Mouse (Mus musculus) limb, embryonic 13.5 days (tissue): ENCODE measurements around the gene AK157302. TPM values are rescaled to one million over a fixed set of nuclear protein-coding genes. Genes with fewer than 3 reads are reported as not detected.
"Not testable (repeated sequence)": the region's sequence is repeated elsewhere in the genome, so short reads cannot be mapped to it uniquely, and the experiment has no call there.

Source experiments
- ATAC-seq: fragments of 200-750 bp; cut with Nextera tagmentation; 2 replicates; pipeline ENCODE4 v1.8.0; 2017; ENCODE audit warnings: low read depth, moderate number of reproducible peaks, moderate TSS enrichment; ENCODE audit not compliant: low FRiP score
- H3K27ac ChIP-seq: fragments of 300-500 bp; sonication (generic); 2 replicates; pipeline ENCODE4 v1.5.1; 2015; ENCODE audit warnings: inconsistent platforms, mild to moderate bottlenecking, moderate library complexity
- H3K27me3 ChIP-seq: fragments of 300-500 bp; sonication (generic); 2 replicates; pipeline ENCODE4 v1.6.1; 2015; ENCODE audit warnings: mild to moderate bottlenecking, inconsistent platforms
- H3K36me3 ChIP-seq: fragments of 300-500 bp; sonication (generic); 2 replicates; pipeline ENCODE4 v1.6.1; 2015; ENCODE audit warnings: inconsistent platforms, mild to moderate bottlenecking, moderate library complexity
- H3K4me1 ChIP-seq: fragments of 300-500 bp; sonication (generic); 2 replicates; pipeline ENCODE4 v1.6.1; 2015; ENCODE audit warnings: inconsistent platforms
- H3K4me2 ChIP-seq: fragments of 300-500 bp; sonication (generic); replicated peaks from 2 replicates; pipeline ENCODE4 v1.6.1; 2015; ENCODE audit warnings: inconsistent platforms, mild to moderate bottlenecking, moderate library complexity
- H3K4me3 ChIP-seq: fragments of 300-500 bp; sonication (generic); 2 replicates; pipeline ENCODE4 v1.5.1; 2015; ENCODE audit warnings: moderate library complexity, mild to moderate bottlenecking, inconsistent platforms
- H3K9ac ChIP-seq: fragments of 300-500 bp; sonication (generic); 2 replicates; pipeline ENCODE4 v1.6.1; 2015; ENCODE audit warnings: mild to moderate bottlenecking, inconsistent platforms
- H3K9me3 ChIP-seq: fragments of 300-500 bp; sonication (generic); 2 replicates; pipeline ENCODE4 v1.6.1; 2016; ENCODE audit warnings: inconsistent platforms
- WGBS: fragments of 180-500 bp; shearing (Covaris S2); methylation state at CpG from one replicate; pipeline ENCODE4 v1.1.7; 2015; 5-methylcytosine and 5-hydroxymethylcytosine counted together
- polyA plus RNA-seq: library from polyadenylated mRNA; unstranded; fragments of >200 nt; fragmentation: Nextera tagmentation; extraction: Ambion mirVana; gene quantifications from 2 replicates; pipeline ENCODE4 v1.2.1, GENCODE M21; 2015

The AK157302 gene
- 0.14 and 0.49 TPM in 2 replicates for polyA plus RNA-seq

GRCm38 (mm10) chr13:21495080-21495479 lies at the start of gene AK157302:
Gene AK157302 (plus strand): TSS chr13:21495223.
- H3K27ac ChIP-seq: no peak within 1 kb of the TSS
- 92% methylated on average over 21 of the region's 21 CpGs for WGBS
- no peaks in the 10 kb centered on the region for H3K36me3 ChIP-seq
- H3K9ac ChIP-seq: no peak within 1 kb of the TSS
- no peak within 1 kb of the TSS for H3K4me2 ChIP-seq
- ATAC-seq: no peak
- H3K9me3 ChIP-seq: no peaks in the 10 kb centered on the region
- no peaks in the 10 kb centered on the region for H3K27me3 ChIP-seq
- no peak within 1 kb of the TSS for H3K4me3 ChIP-seq
- H3K4me1 ChIP-seq: no peaks in the 10 kb centered on the region

DNA sequence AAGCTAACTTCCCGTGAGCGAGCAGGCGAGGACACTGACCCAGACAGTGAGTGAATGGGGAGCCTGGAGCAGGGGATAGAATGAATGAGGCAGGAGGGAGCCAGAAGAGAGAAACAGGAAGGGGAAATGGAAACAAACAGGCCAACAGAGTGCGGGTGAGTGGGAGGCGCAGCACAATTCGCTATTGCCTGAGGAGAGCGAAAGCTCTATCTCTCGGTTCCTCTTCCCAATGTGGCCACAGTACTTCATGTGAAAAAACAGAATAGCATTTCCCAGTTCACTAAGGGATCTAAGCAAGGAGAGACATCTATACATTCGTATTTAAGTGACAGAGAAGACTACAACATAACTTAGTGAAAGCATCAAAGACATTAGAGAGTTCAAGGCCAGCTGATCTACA lies 48.2 kb upstream of the AK157302 start:
- Histone ChIP-seq H3K4me2 (no peak overlapping the region), H3K4me1 (0 out of 2 replicates have a peak, but pooled peaks cover 1% of the 10 kb centered on the region), H3K4me3 (no peak overlapping the region), H3K9ac (no peak overlapping the region), H3K36me3 (peaks cover 71% of the 10 kb centered on the region), H3K27ac (no peak overlapping the region), H3K27me3 (no peaks in the 10 kb centered on the region), H3K9me3 (no peaks in the 10 kb centered on the region)
- no peak for ATAC-seq
- 94% methylated on average over 9 of the region's 9 CpGs for WGBS

- H3K4me1 ChIP-seq: peaks cover 12% of the 10 kb centered on the region
- H3K27ac ChIP-seq: no peak overlapping the region
- no peaks in the 10 kb centered on the region for H3K9me3 ChIP-seq
- no peak overlapping the region for H3K4me3 ChIP-seq
- H3K36me3 ChIP-seq: peaks cover 70% of the 10 kb centered on the region
- H3K9ac ChIP-seq: no peak overlapping the region
- no peak for ATAC-seq
- WGBS: 88% methylated on average over 16 of the region's 16 CpGs
- no peak overlapping the region for H3K4me2 ChIP-seq
- no peaks in the 10 kb centered on the region for H3K27me3 ChIP-seq
These were observed 47.0 kb upstream of the AK157302 start for GRCm38 (mm10) chr13:21447856-21448614.

DNA sequence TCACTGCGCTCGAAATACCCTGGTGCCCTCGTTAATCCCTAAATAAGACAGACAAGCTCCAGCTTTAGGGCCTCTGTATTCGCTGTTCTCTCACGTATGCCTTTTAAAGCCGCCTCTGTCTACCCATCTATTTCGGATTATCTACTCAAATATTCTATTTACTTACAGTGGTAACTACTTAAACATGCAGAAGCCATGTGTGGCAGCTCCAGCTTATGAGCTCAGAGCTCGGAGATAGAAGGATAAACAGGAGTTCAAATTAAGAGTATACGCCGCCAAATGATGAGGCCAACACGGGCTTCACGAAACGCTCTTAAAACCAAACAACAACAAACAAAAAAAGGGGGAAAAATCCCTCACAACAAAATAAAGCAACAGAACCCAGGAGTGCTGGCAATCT lies 42.0 kb upstream of the AK157302 start:
- 0 out of 2 replicates have a peak, but pooled peaks cover 4% of the 10 kb centered on the region for H3K27me3 ChIP-seq
- H3K9ac ChIP-seq: peak overlapping the region; percentile 81
- peak overlapping the region; percentile 75 for H3K4me2 ChIP-seq
- no peak; the same call in 1 of the 2 replicates for ATAC-seq
- peak overlapping the region; percentile 67 for H3K27ac ChIP-seq
- WGBS: 2% methylated on average over 13 of the region's 13 CpGs
- no peaks in the 10 kb centered on the region for H3K9me3 ChIP-seq
- H3K4me1 ChIP-seq: peaks cover 12% of the 10 kb centered on the region
- H3K36me3 ChIP-seq: peaks cover 23% of the 10 kb centered on the region
- peak overlapping the region; percentile 78 for H3K4me3 ChIP-seq

GRCm38 (mm10) chr13:21453449-21453848 lies 41.6 kb upstream of the AK157302 start, which contains the start of gene Zscan26:
Gene Zscan26 (minus strand): TSS chr13:21453730.
- Histone ChIP-seq H3K9me3 (no peaks in the 10 kb centered on the region), H3K4me3 (peak within 1 kb of the TSS; percentile 78), H3K4me2 (peak within 1 kb of the TSS; percentile 75), H3K36me3 (peaks cover 19% of the 10 kb centered on the region), H3K27ac (peak within 1 kb of the TSS; percentile 67), H3K9ac (peak within 1 kb of the TSS; percentile 81), H3K27me3 (0 out of 2 replicates have a peak, but pooled peaks cover 4% of the 10 kb centered on the region), H3K4me1 (peaks cover 12% of the 10 kb centered on the region)
- under 1% methylated on average over 23 of the region's 23 CpGs for WGBS
- peak; percentile 93 for ATAC-seq

- Histone ChIP-seq H3K4me2 (no peak overlapping the region; the same call in 1 of the 2 replicates), H3K9ac (no peak overlapping the region), H3K27ac (no peak overlapping the region), H3K4me1 (peaks cover 12% of the 10 kb centered on the region), H3K4me3 (no peak overlapping the region), H3K9me3 (no peaks in the 10 kb centered on the region), H3K27me3 (0 out of 2 replicates have a peak, but pooled peaks cover 4% of the 10 kb centered on the region), H3K36me3 (peaks cover 14% of the 10 kb centered on the region)
- no peak for ATAC-seq
- WGBS: 94% methylated on average over 3 of the region's 3 CpGs
These were observed 40.9 kb upstream of the AK157302 start for GRCm38 (mm10) chr13:21454133-21454532.

DNA sequence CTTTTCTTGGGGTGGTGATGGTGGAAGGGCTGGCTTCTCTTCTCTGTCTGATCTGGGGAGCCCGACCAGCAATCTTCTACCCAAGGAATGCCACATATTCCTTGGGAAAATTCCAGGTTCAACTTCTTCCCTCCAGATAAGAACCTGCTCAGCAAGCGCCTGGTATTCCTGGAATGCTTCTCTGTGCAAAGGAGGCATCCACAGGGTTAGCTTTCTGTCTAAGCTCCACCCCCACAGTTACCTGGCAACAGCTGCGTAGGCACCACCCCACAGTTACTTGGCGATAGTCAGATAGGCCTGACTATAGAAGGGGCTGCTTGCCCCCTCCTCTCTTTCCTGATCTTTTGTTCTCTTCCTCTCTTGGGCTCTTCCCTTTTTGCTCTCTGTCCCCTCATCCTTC lies 38.7 kb upstream of the AK157302 start:
- 0 out of 2 replicates have a peak, but pooled peaks have one; percentile 54 for ATAC-seq
- Histone ChIP-seq H3K4me1 (peaks cover 12% of the 10 kb centered on the region), H3K4me3 (no peak overlapping the region), H3K36me3 (peaks cover 5% of the 10 kb centered on the region; the same call in 1 of the 2 replicates), H3K9me3 (no peaks in the 10 kb centered on the region), H3K9ac (no peak overlapping the region), H3K4me2 (no peak overlapping the region), H3K27me3 (0 out of 2 replicates have a peak, but pooled peaks cover 4% of the 10 kb centered on the region), H3K27ac (no peak overlapping the region)
- 11% methylated on average over 4 of the region's 4 CpGs for WGBS

- not testable (repeated sequence) for H3K36me3 ChIP-seq, H3K4me2 ChIP-seq, H3K9me3 ChIP-seq, H3K27ac ChIP-seq, H3K27me3 ChIP-seq, H3K4me3 ChIP-seq, ATAC-seq, H3K9ac ChIP-seq, H3K4me1 ChIP-seq
- 51% methylated on average over 9 of the region's 9 CpGs for WGBS
These were observed 32.5 kb upstream of the AK157302 start for GRCm38 (mm10) chr13:21462516-21462915.

GRCm38 (mm10) chr13:21467336-21467735 lies 27.7 kb upstream of the AK157302 start:
- peaks cover 8% of the 10 kb centered on the region; the same call in 1 of the 2 replicates for H3K9me3 ChIP-seq
- no peaks in the 10 kb centered on the region for H3K4me1 ChIP-seq
- peaks cover 22% of the 10 kb centered on the region for H3K27me3 ChIP-seq
- H3K4me3 ChIP-seq: no peak overlapping the region
- no peak overlapping the region for H3K27ac ChIP-seq
- no peak overlapping the region for H3K9ac ChIP-seq
- no peaks in the 10 kb centered on the region for H3K36me3 ChIP-seq
- H3K4me2 ChIP-seq: no peak overlapping the region
- ATAC-seq: no peak
- WGBS: 84% methylated on average over 10 of the region's 10 CpGs

- no peak within 1 kb of the TSS for H3K27ac ChIP-seq
- WGBS: under 1% methylated on average over 54 of the region's 54 CpGs
These were observed 26.7 kb upstream of the AK157302 start, which contains the start of gene Nkapl for GRCm38 (mm10) chr13:21468061-21469019. Gene Nkapl (minus strand): TSS chr13:21468509.

DNA sequence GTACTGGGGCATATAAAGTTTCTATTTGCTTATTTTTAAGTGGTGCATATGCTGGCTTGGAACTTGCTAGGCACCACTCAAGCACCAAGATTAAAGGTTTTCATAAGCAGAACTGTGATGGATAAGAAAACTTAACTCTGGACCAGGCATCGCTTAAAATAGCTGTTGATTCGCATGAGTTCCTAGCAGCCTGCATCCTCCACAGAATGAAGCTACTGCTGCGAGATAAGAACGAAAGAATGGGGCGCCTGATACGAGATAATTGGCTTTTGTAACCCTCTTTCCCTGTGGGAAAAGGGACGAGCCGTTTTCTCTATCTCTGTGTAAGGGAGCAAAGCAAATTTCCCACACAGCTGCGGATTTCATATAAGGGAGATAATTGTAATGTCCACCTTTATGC lies 25.9 kb upstream of the AK157302 start:
- H3K4me1 ChIP-seq: no peaks in the 10 kb centered on the region
- H3K36me3 ChIP-seq: no peaks in the 10 kb centered on the region
- no peak overlapping the region for H3K9ac ChIP-seq
- no peak for ATAC-seq
- WGBS: 39% methylated on average over 9 of the region's 9 CpGs
- H3K4me2 ChIP-seq: peak overlapping the region; percentile 89
- H3K27ac ChIP-seq: no peak overlapping the region
- H3K9me3 ChIP-seq: 0 out of 2 replicates have a peak, but pooled peaks cover 5% of the 10 kb centered on the region
- peaks cover 22% of the 10 kb centered on the region for H3K27me3 ChIP-seq
- 0 out of 2 replicates have a peak overlapping the region, but pooled peaks have one; percentile 2 for H3K4me3 ChIP-seq

More at GRCm38 (mm10) chr13:21468061-21469019, 26.7 kb upstream of the AK157302 start, which contains the start of gene Nkapl:
- peaks cover 22% of the 10 kb centered on the region for H3K27me3 ChIP-seq
- H3K36me3 ChIP-seq: no peaks in the 10 kb centered on the region
- ATAC-seq: peak; percentile 99
- 0 out of 2 replicates have a peak, but pooled peaks cover 5% of the 10 kb centered on the region for H3K9me3 ChIP-seq
- H3K4me2 ChIP-seq: peak within 1 kb of the TSS; percentile 89
- no peaks in the 10 kb centered on the region for H3K4me1 ChIP-seq
- H3K9ac ChIP-seq: peak within 1 kb of the TSS; percentile 77
- peak within 1 kb of the TSS; percentile 62 for H3K4me3 ChIP-seq
